Mouse (Mus musculus) thymus, adult 2 months (tissue): ENCODE results near the gene B3galt4. TPM values are rescaled to one million over a fixed set of nuclear protein-coding genes. Genes with fewer than 3 reads are reported as not detected.

Experiments used
- DNase-seq: peaks from one replicate; pipeline ENCODE4 v3.0.0; 2021
- H3K27ac ChIP-seq: fragments of 200-500 bp; 2 replicates; pipeline ENCODE4 v1.5.1; 2012; ENCODE audit warnings: low read length, control low read depth; ENCODE audit not compliant: control insufficient read depth, insufficient read depth
- H3K27me3 ChIP-seq: fragments of 200-500 bp; 2 replicates; pipeline ENCODE4 v1.6.1; 2012; ENCODE audit warnings: mild to moderate bottlenecking, low read length, moderate library complexity, mixed read lengths; ENCODE audit not compliant: control insufficient read depth, insufficient read depth
- H3K36me3 ChIP-seq: fragments of 200-500 bp; 2 replicates; pipeline ENCODE4 v1.6.1; 2012; ENCODE audit warnings: mild to moderate bottlenecking, low read length, moderate library complexity; ENCODE audit not compliant: control insufficient read depth, insufficient read depth
- H3K4me1 ChIP-seq: fragments of 200-500 bp; replicated peaks from 2 replicates; pipeline ENCODE4 v1.6.1; 2012; ENCODE audit warnings: low read length; ENCODE audit not compliant: control insufficient read depth, insufficient read depth
- H3K4me3 ChIP-seq: fragments of 200-500 bp; 2 replicates; pipeline ENCODE4 v1.5.1; 2012; ENCODE audit warnings: mild to moderate bottlenecking, low read length, control low read depth, moderate library complexity; ENCODE audit not compliant: control insufficient read depth, insufficient read depth
- CTCF ChIP-seq: fragments of 200-500 bp; IDR thresholded peaks from 2 replicates; pipeline ENCODE4 v1.5.1; 2012; ENCODE audit warnings: mild to moderate bottlenecking, control low read depth, low read length, moderate library complexity, borderline replicate concordance; ENCODE audit not compliant: control insufficient read depth, poor library complexity, insufficient read depth; ENCODE audit errors: extremely low read depth
- POLR2A ChIP-seq: fragments of 200-500 bp; IDR thresholded peaks from 2 replicates; pipeline ENCODE4 v1.6.1; 2012; ENCODE audit warnings: mild to moderate bottlenecking, low read length, control low read depth, moderate library complexity; ENCODE audit not compliant: control insufficient read depth, poor library complexity, insufficient read depth; ENCODE audit errors: extremely low read depth
- whole genome bisulfite sequencing: fragments of 180-500 bp; shearing (Covaris S2); methylation state at CpG from one replicate; pipeline ENCODE4 v1.1.7; 2018; 5-methylcytosine and 5-hydroxymethylcytosine counted together
- polyA plus RNA-seq: library from polyadenylated mRNA; depleted of rRNA; stranded (reverse); fragments of >200 nt; gene quantifications from 2 replicates; pipeline ENCODE4 v1.2.3, GENCODE M21; 2012

Gene B3galt4
- polyA plus RNA-seq, 1 experiment: 25.8 TPM

DNA sequence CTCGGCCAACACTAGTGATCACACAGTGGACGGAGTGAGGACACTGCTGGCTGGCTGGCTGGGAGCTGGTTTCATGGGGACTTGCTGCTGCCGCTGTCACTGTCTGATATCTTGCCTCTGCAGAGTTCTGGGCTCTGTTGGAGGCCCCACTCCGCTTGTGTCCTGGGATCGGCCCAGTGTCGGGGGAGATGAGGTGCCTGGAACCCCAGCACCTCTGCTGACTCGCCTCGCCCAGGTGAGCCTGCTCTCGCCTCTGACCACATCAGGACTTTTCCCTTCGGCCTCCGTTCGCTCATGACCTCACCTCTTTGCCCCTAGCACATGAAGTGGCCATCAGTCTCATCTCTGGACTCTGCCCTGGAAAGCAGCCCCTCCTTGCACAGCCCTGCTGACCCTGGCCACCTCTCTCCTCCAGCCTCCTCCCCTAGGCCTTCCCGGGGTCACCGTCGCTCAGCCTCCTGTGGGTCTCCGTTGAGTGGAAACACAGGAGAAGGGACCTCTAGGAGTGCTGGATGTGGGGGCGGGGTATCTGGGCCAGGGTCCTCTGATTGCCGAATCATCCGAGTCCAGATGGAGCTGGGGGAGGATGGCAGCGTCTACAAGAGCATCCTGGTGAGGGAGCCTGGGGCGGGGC lies 15.7 kb downstream of the B3galt4 start:
- Histone ChIP-seq H3K27me3 (no peaks in the 10 kb centered on the region), H3K4me1 (peaks cover 21% of the 10 kb centered on the region), H3K36me3 (peaks cover 17% of the 10 kb centered on the region), H3K27ac (no peak overlapping the region), H3K4me3 (no peak overlapping the region)
- DNase-seq: no peak
- WGBS: 97% methylated on average over 21 of the region's 21 CpGs
- TF ChIP-seq CTCF (no peak), POLR2A (no peak)

DNA sequence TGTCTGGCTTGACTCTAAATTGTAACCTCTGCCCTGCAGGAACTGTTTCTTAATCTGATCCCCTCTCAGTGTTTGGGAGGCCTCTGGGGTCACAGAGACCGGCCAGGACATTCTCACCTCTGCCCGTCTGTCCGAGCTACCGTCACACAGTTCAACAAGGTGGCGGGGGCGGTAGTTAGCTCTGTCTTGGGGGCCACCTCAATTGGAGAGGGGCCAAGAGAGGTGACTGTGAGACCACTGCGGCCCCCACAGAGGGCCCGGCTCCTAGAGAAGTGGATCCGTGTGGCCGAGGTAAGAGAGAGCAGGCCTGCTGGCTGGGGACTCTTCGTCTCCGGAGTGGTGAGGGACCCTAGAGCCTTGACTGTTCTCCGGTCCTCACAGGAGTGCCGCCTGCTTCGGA lies 18.3 kb downstream of the B3galt4 start:
- Histone ChIP-seq H3K27me3 (no peaks in the 10 kb centered on the region), H3K4me3 (no peak overlapping the region), H3K36me3 (peaks cover 17% of the 10 kb centered on the region), H3K4me1 (peaks cover 18% of the 10 kb centered on the region), H3K27ac (no peak overlapping the region)
- TF ChIP-seq POLR2A: no peak
- no peak for TF ChIP-seq CTCF
- no peak for DNase-seq
- over 99% methylated on average over 15 of the region's 15 CpGs for WGBS

DNA sequence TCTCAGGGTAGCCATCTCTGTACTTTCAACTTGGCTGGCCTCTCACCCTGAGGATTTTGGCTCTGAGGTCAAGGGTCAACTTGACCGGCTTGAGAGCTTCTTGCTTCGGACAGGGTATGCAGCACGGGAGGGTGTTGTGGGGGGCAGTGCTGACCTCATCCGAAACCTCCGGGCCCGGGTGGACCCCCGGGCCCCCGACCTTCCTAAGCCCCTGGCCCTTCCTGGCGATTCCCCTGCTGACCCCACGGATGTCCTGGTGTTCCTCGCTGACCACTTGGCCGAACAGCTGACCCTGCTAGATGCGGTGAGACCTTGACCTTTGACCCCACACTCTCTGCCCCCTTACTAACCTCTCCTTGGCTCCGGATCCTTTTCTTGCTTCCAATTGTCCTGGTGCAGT lies 18.8 kb downstream of the B3galt4 start:
- H3K4me1 ChIP-seq: peaks cover 18% of the 10 kb centered on the region
- TF ChIP-seq POLR2A: no peak
- TF ChIP-seq CTCF: no peak
- WGBS: 98% methylated on average over 14 of the region's 14 CpGs
- H3K36me3 ChIP-seq: peaks cover 14% of the 10 kb centered on the region
- H3K27ac ChIP-seq: no peak overlapping the region
- no peak for DNase-seq
- H3K4me3 ChIP-seq: no peak overlapping the region
- H3K27me3 ChIP-seq: no peaks in the 10 kb centered on the region

DNA sequence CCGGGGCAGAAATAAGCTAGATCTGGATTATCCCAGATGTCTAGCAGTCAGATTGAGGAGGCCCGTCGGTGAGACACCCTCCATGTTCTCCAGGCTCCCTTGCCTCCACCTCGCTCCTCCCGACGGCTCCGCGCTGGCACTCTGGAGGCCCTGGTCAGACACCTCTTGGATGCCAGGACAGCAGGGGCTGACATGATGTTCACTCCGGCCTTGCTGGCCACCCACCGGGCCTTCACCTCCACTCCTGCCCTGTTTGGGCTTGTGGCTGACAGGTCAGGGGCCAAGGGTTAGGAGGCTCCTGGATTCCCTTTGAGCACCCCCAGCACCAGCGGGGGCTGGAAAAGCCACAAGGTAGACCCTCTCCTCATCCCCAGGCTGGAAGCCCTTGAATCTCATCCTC lies 19.3 kb downstream of the B3galt4 start:
- Histone ChIP-seq H3K4me3 (no peak overlapping the region), H3K27me3 (no peaks in the 10 kb centered on the region), H3K36me3 (peaks cover 9% of the 10 kb centered on the region), H3K27ac (no peak overlapping the region), H3K4me1 (peaks cover 18% of the 10 kb centered on the region)
- DNase-seq: no peak
- WGBS: 95% methylated on average over 11 of the region's 11 CpGs
- TF ChIP-seq CTCF: no peak
- TF ChIP-seq POLR2A: no peak

DNA sequence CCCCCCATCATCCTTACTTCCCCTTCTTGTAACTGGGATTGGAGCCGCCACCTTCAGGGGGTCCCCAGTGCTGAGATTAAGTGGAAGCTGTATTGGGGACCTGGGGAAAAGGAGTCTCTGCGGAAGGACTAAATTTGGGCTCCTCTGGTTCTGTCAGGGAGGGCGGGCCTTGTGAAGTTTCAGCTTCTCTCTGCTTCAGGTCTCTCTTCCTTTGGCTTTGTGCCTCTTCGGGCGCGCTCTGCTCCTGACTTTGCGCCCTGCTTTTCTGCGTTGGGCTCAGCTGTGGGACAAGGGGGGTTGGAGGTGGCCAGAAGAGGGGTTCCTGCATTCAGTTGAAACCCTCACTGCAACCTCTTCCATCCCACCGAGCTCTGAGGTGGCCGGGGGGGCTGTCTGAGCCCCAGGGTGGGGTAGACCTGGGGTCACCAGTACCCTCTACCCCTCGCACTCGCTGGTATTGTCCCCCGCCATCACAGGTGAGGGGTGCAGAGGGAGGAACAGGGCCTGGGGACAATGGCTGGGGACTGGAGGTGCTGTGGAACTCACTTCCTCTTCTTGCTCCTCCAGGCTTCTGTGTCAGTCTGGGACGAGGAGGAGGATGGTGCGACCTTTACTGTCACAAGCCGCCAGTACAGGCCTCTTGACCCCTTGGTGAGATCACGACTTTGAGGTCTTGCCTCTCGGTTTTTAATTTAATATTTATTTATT lies 20.0 kb downstream of the B3galt4 start:
- WGBS: 34% methylated on average over 18 of the region's 18 CpGs
- DNase-seq: no peak
- Histone ChIP-seq H3K27me3 (no peaks in the 10 kb centered on the region), H3K27ac (no peak overlapping the region), H3K36me3 (peaks cover 6% of the 10 kb centered on the region; the same call in 1 of the 2 replicates), H3K4me1 (peaks cover 18% of the 10 kb centered on the region), H3K4me3 (peak overlapping the region; percentile 75)
- no peak for TF ChIP-seq CTCF
- no peak for TF ChIP-seq POLR2A

DNA sequence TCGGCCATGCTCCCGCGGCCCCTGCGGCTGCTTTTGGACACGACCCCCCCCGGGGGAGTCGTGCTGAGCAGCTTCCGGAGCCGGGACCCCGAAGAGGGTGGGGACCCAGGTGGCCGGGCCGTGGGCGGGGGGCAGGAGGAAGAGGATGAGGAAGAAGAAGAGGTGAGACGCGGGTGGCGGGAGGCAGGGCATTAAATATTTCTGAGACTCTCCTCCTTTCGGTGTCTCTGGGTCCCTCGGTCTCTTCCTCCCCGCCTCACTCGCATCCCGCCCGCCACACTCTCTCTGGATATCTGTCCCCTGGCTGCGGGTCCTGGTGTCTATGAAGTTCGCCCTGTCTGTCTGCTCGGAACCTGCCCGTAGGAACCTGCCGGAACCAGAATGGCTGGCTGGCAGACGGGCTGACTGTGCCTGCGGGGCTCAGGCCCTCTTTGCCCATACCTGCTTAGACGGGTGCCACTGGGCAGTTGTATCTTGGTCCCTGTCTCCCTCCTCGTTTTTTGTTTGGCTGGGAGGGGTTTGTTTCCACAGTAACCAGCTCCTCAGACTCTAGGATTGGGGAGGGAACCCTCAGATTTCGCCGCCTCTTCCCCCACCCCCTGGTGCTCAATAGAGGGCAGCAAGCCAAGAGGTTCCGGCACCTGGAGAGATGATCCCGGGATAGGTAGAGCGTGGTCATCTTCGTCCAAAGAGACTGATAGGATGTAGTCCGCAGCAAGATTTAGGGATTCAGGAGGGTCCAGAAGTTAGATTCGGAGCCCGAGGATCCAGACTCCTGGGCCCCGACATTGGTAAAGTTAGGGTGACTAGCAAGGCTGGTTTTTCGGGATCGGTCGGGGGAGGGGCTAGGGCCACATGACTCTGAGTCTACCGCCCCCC lies 20.8 kb downstream of the B3galt4 start:
- TF ChIP-seq CTCF: no peak
- TF ChIP-seq POLR2A: 0 out of 2 replicates have a peak, but pooled peaks have one; percentile 7
- Histone ChIP-seq H3K27me3 (no peaks in the 10 kb centered on the region), H3K4me3 (peak overlapping the region; percentile 75), H3K36me3 (peaks cover 6% of the 10 kb centered on the region; the same call in 1 of the 2 replicates), H3K27ac (peak overlapping the region; percentile 93), H3K4me1 (peaks cover 18% of the 10 kb centered on the region)
- under 1% methylated on average over 45 of the region's 45 CpGs for WGBS
- DNase-seq: peak; percentile 79
